Mouse (Mus musculus) kidney, postnatal 25 days (tissue): ENCODE data around the gene Olfr549.

Experiments
- DNase-seq, 2 experiments: peaks; one replicate each; pipeline ENCODE4 v3.0.0; 2021; ENCODE audit warnings: mixed read lengths in 2 of 2

Gene Olfr549

DNA sequence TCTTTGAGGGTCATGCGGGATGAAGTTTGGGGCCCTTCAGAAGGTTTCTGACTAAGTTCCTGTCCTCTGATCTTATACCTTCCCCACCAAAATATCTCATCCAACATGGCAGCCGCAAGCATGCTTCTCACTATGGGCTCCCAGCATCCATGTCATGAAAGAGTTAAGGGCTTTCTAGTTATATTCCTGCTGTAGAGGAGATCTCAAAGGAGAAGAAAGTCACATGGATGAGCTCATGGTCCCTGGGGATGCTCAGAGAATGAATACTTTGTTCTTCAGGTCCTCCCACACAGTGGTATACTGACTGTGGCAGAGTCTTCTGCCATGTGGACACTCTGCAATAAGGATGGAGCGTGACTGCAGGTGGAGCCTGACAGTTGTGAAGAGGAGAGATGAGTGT, at the start of gene Olfr549:
TSS of gene Olfr549 (plus strand) at position 301 of the 400 bp plus-strand sequence.
- DNase-seq = no peak

- DNase-seq = no peak
These were observed 47.7 kb upstream of the Olfr549 start for GRCm38 (mm10) chr7:102501986-102502385.

GRCm38 (mm10) chr7:102506848-102507247, 42.8 kb upstream of the Olfr549 start:
- DNase-seq = peak; percentile 65 to 84

DNA sequence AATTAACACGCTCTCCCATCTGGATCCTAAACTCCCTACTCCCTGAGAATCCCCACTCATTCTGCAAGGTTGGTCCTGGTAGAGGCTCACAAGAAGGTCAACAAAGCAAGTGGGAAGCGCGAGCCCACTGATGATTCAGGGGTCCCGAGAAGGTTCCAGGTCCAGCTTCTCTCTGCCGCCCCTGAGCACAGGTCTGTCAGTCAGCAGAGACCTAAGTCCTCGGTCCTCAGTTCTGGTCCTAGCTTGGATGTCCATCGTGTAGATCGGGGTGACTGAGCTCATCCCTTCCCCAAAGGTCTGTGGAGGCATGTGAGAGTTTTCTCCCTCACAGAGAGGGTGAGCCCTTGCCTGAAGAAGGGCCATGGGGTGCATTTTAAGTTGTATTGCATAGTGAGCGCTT, 41.6 kb upstream of the Olfr549 start:
- no peak for DNase-seq

DNA sequence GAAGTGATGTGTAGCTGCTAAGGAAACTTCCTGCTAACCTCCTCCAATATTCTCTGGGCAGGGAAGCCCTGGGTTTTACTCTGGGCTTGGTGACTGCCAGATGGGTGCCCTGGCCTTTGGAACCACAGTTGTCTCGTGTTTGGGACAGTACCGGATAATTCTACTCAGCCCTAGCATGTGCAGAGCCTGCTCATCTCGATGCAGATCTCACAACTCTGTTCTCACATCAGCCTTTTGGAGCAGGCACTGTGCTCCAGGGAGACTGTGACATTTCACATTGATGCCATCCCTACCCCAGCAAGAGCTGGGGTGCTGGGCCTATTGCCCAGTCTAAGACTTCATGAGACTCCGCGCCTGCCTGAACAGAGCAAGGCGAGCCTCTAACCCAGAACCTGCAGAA, 41.0 kb upstream of the Olfr549 start:
- DNase-seq = no peak

- DNase-seq = no peak
These were observed 39.9 kb upstream of the Olfr549 start for GRCm38 (mm10) chr7:102509726-102510125.

DNA sequence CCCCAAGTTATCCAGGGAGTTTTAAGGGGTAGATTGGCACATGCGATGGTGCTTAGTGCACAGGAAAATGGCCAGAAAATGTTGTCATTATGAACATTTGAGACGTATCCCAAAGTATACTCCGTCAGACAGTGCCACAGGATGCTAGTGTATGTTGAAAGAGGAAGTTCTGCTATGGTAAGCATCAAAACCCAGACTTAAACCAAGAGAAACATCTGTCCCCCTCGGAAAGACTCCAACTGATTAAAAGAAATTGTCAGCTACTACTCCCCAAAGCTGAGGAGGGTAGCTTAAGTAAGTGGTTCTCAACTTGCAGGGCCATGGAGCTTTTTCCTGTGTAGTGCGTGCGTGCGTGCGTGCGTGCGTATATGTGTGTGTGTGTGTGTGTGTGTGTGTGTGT, 37.7 kb upstream of the Olfr549 start:
- DNase-seq = no peak

DNA sequence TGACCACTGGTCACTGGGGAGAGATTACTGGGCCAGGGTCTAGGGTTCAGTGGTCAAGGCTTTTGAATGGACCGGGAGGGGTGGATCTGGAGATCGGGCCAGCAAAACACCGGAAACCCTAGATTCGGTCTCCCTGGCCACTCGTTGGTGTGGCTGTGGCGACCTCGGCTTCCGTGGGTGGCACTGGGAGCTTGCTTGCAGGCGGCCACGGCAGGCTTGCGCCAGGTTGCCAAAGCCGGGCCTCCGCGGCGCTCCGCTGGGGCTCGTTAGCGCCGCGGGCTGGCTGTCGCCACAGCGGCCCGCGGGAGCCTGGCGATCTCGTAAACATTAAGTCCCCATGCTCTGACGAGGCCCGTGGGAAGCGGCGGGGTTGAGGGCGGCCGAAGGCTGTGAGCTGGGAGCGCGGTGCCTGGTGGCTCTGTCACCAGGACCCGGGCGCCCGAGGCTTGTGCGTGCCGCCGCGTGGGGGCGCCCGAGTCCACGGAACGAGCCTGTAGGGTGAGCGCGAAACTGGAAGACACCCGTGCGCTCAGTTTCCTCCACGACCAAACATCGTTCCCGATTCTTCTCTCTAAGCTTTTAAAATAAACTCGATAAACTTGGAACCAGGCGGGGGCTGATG, 36.7 kb upstream of the Olfr549 start:
- peak; percentile 84 to 87 for DNase-seq

- no peak for DNase-seq
These were observed 35.5 kb upstream of the Olfr549 start for GRCm38 (mm10) chr7:102514144-102514543.

DNA sequence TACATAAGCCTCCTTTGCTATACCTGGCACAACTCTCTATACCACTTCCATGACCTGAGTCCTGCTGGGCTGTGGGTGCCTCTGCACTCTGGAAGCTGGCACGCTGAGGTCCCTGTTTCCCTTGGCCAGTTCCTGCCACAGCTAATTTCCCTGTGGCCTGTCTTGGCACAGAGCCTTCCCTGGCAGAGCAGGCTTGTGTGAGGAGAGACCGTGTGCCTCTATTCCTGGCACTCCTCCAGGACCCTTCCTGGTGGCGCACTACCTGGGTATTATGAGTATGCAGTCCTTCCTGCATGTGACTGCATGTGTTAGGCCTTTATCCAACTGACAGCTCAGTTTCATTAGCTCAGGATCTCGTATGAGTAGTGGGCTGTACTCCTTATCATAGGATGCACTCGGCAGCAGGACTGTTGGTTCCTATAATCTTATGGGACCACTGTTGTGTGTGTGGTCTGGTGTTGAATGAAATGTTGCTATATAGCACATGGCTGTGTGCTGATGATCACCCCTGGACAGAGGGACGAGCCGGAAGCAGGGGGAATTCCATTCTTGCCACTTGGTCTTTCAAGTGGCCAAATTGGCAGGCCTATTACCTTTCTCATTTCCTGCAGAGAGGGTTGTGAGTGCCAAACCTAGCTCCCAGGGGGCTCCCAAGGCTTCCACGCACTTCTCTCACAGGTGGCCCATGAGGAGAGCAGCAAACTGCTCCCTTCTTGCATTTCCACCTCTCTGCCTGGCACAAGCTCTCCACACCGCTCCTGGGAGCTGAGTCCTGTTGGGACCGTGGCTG, 33.2 kb upstream of the Olfr549 start:
- DNase-seq = peak; percentile 14 to 44

DNA sequence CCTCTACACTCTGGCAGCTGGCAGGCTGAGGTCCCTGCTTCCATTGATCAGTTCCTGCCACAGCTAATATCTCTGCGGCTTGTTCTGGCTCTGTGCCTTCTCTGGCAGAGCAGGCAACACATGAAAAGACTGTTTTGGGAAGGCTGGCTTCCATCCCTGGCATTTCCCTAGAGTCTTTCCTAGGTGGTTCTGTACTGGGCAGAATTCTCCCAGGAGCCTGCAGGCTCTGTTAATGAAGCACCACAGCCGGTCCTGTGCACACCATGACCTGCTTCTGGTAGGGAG, 32.7 kb upstream of the Olfr549 start:
- DNase-seq = no peak

DNA sequence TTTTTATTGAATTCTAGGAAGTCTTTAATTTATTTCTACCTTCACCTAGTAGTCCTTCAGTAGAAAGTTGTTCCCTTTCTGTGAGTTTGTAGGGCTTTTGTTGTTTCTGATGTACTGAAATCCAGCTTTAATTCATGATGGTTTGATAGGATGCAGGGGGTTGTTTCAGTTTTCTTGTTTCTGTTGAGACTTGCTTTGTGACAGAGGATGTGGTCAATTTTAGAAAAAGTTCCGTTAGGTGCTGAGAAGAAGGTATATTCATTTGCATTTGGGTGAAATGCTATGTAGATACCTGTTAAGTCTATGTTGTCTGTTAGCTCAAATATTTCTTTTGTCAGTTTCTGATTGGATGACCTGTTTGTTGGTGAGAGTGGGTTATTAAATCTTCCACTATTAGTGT, 20.6 kb upstream of the Olfr549 start:
- DNase-seq = no peak

GRCm38 (mm10) chr7:102534449-102534848, 15.2 kb upstream of the Olfr549 start, which contains the start of gene Olfr547:
Gene Olfr547, plus strand, starts transcription at chr7:102534749.
- no peak for DNase-seq

DNA sequence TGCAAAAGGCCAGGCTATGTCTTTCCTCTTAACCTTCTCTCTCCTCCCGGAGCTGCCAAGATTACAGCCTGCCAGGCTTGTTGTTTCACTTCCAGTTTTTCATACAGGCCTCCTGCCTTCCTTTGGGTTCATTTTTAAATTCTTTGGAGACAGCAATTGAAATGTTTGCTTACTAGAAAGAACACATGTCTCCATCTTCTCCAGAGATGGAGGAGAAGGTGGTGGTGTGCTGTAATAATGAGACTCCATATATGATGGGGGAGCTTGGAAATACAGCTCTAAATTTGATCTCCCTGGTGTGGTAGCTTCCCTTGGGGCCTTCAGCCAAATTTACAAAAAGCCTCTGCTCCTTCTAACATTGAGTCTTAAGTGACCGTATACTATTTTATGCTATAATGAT, 9.1 kb upstream of the Olfr549 start, which contains the start of gene Olfr548-ps1:
TSS of gene Olfr548-ps1 (plus strand) at position 301 of the 400 bp plus-strand sequence.
- DNase-seq = no peak

DNA sequence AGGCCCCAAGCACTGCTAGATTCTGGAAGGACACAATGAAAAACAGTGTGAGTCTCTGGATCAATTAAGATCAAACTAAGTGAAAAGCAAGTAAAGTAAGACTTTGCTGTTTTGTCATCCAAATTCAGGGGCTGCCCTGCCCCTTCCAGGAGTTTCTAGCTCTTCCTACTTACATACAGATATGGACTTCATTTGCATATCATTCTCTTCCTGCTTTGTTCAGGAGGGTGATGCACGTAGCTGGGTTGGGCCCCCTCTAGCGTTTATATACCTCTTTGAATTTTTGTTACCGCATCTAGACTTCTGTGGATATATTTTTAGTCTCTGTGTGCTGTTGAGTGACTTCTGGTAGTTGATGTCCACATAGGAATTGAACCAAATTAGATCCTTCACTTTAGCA, 8.4 kb upstream of the Olfr549 start:
- no peak for DNase-seq

DNA sequence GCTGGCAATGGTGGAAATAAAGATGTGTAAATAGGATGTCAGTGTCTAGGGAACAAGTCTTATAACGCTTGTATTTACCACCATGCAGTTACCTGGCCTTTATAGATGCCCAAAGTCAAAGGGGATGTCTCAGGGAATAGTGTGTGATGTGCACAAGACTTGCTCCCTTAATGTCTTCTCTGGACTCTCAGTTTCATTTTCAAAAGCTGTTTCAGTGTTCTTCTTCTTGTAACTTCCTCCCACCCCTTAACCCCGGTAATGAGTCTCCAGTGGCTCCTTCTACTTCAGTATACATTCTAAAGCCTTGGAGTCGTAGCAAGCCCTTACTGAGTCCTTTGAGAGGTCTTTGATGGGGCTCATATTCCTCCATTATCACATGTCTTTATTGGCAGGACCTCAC, 3.6 kb downstream of the Olfr549 start:
- no peak for DNase-seq

GRCm38 (mm10) chr7:102564999-102565997, 15.6 kb downstream of the Olfr549 start, which contains the start of gene Trim21:
Gene Trim21, minus strand, starts transcription at chr7:102565486.
- DNase-seq = peak; percentile 93 to 95

DNA sequence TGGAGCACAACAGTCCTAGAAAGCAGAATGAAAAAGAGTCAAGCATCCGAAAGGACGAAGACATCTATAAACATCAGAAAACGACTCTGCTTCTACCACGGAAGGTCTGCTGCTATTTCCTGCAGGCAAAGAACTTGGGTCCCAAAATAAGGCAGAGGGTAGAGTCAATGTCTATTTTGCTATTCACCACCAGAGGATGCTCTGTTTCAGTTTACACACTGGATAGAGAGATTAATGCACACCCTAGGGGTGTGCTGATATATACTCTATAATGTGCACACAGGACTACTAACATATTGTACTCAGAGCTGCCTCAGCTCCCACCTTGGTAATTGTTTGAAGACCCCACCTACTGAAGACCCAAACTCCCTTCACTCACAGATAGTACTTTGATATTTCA, 16.5 kb downstream of the Olfr549 start:
- no peak for DNase-seq

- no peak for DNase-seq
These were observed 21.5 kb downstream of the Olfr549 start, which contains the start of gene Olfr550 for GRCm38 (mm10) chr7:102571142-102571541. Gene Olfr550, plus strand, starts transcription at chr7:102571442.

- no peak for DNase-seq
These were observed 23.6 kb downstream of the Olfr549 start for GRCm38 (mm10) chr7:102573174-102573830.

DNA sequence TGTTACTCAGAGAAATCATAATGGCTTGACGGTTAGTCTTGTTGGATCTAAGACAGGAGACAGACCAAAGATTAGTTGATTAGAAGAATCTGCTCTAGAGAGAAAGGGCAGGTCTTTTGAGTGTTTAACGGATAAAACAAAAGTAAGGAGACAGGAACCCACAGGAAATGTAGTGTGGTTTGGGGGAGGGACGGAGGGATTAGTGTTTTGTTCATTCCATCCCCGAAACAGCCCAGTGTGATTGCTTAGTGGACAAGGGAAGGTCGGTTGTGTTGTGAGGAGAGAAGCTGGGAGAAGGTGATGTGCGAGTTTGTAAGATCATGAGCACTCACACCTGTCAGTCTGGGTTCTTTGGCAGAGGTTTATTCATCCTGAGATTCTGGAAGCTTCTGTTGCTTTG, 26.3 kb downstream of the Olfr549 start:
- no peak for DNase-seq

GRCm38 (mm10) chr7:102591786-102592185, 42.1 kb downstream of the Olfr549 start, which contains the start of gene Olfr551:
Gene Olfr551, minus strand, starts transcription at chr7:102591886.
- DNase-seq = no peak
